Mouse (Mus musculus) neutrophil, adult 5-6 weeks (primary cell): ENCODE results near the gene Cdyl. TPM values are rescaled to one million over a fixed set of nuclear protein-coding genes. Genes with fewer than 3 reads are reported as not detected.
"Not testable (repeated sequence)": the region's sequence is repeated elsewhere in the genome, so short reads cannot be mapped to it uniquely, and the experiment has no call there.

Experiments
- ATAC-seq: fragments of 151-379, 151-347 bp; 2 replicates; pipeline ENCODE4 v1.8.0; 2017; ENCODE audit warnings: mild to moderate bottlenecking, moderate TSS enrichment; ENCODE audit not compliant: insufficient number of reproducible peaks, poor library complexity, low FRiP score, severe bottlenecking; ENCODE audit errors: extremely low read depth
- total RNA-seq: library from RNA; stranded (forward); fragments of 200-1000 nt; gene quantifications from 2 replicates; pipeline ENCODE4 v1.2.3, GENCODE M21; 2017

Cdyl gene
- total RNA-seq, 1 experiment from 2014 or later, result 29.8 TPM

- ATAC-seq, result no peak
Observed at GRCm38 (mm10) chr13:35813348-35814127, 153.9 kb downstream of the Cdyl start.

- ATAC-seq, result no peak
Observed at GRCm38 (mm10) chr13:35815205-35815726, 155.6 kb downstream of the Cdyl start.

DNA sequence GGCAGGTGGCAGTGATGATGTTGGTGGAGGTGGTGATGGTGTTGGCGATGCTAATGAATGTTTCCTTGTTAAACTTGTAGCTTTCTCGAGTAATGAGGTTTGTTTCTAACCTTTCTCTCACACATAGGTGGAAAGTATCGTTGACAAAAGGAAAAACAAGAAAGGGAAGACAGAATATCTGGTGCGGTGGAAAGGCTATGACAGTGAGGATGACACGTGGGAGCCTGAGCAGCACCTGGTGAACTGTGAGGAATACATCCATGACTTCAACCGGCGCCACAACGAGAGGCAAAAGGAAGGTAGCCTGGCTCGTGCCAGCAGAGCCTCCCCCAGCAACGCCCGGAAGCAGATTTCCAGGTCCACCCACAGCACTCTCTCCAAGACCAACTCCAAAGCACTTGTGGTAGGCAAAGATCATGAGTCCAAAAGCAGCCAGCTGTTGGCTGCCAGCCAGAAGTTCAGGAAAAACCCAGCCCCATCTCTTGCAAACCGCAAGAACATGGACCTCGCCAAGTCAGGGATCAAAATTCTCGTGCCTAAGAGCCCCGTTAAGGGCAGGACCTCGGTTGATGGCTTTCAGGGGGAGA is 156.2 kb downstream of the Cdyl start:
- no peak for ATAC-seq

- ATAC-seq, result no peak
Observed at GRCm38 (mm10) chr13:35817626-35818025, 158.0 kb downstream of the Cdyl start.

DNA sequence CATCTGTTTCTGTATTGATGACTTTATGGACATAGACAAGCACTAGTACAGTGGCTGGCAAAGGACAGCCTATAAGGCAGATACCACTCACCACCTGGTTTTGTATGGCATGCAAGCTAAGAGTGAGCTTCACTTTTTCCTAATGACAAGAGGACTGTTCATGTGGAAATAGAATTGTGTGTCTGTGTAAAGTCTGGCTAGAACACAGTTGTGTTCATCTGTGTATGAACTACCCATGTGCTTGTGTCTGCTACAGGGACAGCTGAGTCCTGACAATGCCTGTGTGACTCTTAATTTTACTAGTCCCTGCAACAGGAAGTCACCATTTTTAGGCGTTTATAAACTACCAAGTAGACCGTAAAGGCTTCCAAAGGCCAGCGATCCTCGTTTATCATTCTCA is 158.4 kb downstream of the Cdyl start:
- no peak for ATAC-seq

DNA sequence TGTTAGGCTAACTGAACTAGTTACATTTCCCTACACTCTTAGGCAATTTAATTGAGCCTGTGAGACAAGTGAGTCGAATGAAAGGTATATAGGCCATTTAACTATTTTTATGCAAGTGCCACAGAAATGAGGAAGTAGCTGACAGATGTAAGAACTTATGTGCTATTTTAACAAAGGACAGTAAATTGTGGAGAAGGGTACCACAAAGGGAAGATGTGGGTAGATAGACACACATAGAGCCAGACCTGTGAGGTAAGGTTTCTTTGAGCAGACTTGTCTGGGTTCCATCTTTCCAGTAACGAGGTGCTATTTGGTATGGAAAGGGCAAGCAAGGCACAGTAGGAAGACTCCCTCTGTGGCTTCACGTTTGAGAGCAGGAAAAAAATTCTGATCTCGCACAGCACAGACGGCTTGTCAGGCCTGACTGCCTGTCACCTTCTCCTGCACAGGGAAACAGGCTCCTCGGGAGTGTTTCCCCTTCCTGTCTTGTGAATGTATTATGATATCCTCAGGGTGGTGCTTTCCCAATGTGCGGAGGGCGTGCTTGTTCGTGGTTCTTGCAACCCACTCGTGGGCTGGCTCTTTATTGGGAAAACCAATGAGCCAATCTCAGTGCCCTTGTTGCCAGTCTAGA is 162.3 kb downstream of the Cdyl start:
- no peak for ATAC-seq

GRCm38 (mm10) chr13:35822795-35823194 is 163.2 kb downstream of the Cdyl start:
- no peak for ATAC-seq

- ATAC-seq, result no peak
Observed at GRCm38 (mm10) chr13:35825639-35826038, 166.0 kb downstream of the Cdyl start.

DNA sequence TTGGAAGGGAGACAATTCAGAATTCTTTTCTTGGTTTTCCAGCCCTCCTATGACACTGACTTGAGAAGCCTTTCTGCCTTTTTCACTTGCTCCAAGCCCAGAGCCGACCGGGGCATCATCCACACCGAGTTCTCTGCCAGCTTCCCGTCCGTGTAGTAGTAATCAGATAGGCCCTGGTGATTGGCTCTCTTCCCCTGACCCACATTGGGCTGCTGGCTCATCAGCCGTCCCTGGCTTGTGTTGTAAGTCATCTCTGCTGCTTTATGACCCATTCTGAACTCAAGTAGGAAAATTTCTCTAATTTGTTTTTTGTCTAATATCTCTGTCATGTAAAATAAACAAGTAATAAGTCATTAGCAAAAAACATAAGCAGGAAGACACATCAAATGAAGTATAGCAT is 173.0 kb downstream of the Cdyl start:
- ATAC-seq, result no peak

GRCm38 (mm10) chr13:35833941-35834340 is 174.3 kb downstream of the Cdyl start:
- no peak for ATAC-seq

GRCm38 (mm10) chr13:35835669-35836068 is 176.0 kb downstream of the Cdyl start:
- no peak for ATAC-seq

DNA sequence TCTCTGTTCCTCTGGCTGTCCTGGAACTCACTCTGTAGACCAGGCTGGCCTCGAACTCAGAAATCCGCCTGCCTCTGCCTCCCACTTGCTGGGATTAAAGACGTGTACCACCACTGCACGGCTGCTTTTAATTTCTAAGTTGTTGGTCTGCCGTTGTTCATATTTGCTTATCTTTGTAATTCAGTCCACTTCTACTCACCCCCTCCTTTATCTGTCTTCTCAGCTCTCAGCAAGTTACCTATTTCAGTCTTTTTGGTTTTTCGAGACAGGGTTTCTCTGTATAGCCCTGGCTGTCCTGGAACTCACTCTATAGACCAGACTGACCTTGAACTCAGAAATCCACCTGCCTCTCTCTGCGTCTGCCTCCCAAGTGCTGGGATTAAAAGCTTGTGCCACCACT is 176.9 kb downstream of the Cdyl start:
- ATAC-seq, result not testable (repeated sequence)

DNA sequence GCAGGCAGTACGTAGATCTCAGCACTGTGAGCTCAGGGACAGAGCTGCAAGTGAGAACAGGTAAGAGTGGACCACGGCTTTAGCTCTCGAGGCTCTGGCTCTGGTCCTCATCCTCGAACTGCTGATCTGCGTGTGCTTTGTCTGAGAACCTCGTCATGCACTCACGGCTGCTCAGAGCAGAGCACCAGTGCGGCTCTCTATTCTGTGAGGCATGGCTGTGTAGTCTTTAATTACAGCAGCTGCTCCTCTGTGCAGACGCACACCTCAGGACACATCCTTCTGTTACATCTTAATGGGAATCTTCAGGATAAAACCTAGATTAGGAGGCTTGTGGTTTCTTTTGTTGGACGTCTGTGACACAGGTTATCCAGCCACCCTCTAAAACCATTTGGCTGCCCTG is 180.5 kb downstream of the Cdyl start:
- no peak for ATAC-seq

- no peak for ATAC-seq
Observed at GRCm38 (mm10) chr13:35843383-35843782, 183.8 kb downstream of the Cdyl start.

DNA sequence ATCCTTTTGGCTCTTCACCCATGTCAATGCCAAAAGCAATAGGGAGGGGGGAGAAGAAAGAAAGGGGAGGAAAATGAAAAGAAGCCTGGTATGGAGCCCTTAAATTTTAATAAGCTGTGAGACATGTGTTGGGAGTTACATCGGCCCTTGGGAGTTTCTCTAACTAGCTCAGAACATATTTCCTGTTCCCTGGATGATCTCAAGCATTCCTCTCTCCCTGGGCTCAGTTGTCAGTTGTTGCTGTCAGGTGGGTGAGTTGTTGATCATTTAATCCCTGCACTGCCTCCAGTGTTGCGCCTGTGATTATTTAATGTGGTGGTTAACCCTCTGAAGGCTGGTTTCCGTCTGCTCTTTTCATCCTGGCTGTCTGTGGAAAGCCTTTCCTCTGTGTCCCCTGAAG is 185.7 kb downstream of the Cdyl start:
- no peak for ATAC-seq

DNA sequence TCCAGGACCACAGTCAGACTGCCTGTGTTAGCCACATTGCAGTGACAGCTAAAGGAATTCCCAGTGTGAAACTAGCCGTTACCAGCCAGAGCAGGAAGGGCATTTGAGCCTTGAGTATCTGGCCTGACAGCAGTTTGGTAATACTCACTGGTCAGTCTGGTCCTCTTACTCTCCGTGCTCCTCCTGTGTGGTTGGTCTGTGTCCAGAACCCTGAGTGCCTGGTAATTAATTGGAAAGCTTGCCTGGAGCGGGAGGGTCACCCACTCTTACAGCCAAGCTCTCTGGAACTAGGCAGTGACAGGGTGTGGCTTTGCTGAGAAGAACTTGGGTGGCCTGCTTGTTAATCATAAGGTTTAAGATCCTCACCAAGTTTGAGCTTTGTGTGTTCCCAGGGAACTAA is 189.1 kb downstream of the Cdyl start:
- no peak for ATAC-seq

- no peak for ATAC-seq
Observed at GRCm38 (mm10) chr13:35851581-35851980, 191.9 kb downstream of the Cdyl start.

- ATAC-seq, result no peak
Observed at GRCm38 (mm10) chr13:35852851-35853575, 193.4 kb downstream of the Cdyl start.

DNA sequence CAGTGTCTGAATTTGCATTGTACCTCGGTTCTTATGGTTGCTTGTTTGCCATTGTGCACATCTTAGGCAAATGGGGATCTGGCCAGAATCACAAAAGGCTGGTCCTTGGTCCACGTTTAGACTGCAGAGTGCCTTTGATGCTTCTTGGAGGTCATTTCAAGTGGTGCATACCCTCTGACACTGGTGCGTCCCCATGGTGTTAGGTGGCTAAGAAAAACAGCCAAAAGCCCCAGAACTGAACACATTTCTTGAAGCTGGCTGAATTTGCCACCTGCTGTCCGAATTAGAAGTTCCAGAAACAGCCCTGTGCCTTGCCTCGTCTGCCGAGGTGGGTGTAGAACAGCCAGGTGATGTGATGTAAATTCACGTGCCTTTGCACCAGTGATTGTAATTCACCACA is 197.9 kb downstream of the Cdyl start:
- ATAC-seq, result no peak
